Comparison of ENCODE assay signal across 13 mouse cellular contexts in the genomic region with DNA sequence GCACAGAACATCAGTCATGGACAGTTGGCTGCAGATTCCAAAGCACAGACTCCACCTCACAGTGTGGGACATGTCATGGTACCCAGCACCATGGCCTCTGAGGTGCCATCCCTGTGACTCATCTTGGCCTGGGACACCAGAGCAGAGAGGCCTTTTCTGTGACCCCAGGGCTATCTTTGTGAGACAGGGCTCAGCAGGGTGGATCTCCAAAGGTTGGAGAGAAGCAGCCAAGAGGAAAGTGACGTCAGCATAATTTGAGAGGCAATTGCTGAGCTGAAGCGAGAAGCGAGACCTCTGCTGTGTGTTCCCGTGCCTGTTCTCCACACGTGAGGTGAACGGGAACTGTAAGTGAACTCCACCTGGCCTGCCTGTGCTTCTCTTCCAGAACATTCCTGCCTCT.
DNase-seq lines count a peak whose midpoint lies in the region; ATAC-seq and TF ChIP-seq lines count a peak whose summit lies in the region.
"Had no signal": no experiment of that assay in that cellular context is flagged by ENCODE, and none has a peak within 500 bp of the region (broad histone marks: within the 10 kb centered on the region; RNA-seq: fewer than 3 reads in every experiment).

No protein-coding gene starts in this region.

- no peak for ATAC-seq in intestine, embryonic 14.5 days (replicated peaks; ENCODE audit: low FRiP score, low TSS enrichment, low read depth)
- no peak for ATAC-seq in intestine, embryonic 16.5 days
- ATAC-seq in limb, embryonic 15.5 days (ENCODE audit: insufficient number of reproducible peaks, low FRiP score, low TSS enrichment, low read depth): no peak
- ATAC-seq in intestine, embryonic 15.5 days: no peak
- ATAC-seq: hindbrain, embryonic 16.5 days had no signal

- WGBS in intestine, embryonic 14.5 days: 62% methylated on average over 6 of the region's 6 CpGs
- WGBS in intestine, embryonic 16.5 days: 57% methylated on average over 6 of the region's 6 CpGs
- 37% methylated on average over 6 of the region's 6 CpGs for WGBS in limb, embryonic 15.5 days
- WGBS in intestine, embryonic 15.5 days: 57% methylated on average over 6 of the region's 6 CpGs

- H3K4me3 ChIP-seq in intestine, embryonic 14.5 days (ENCODE audit: low read depth, low read length): no peak overlapping the region
- no peak overlapping the region for H3K4me3 ChIP-seq in intestine, embryonic 16.5 days (ENCODE audit: low read length)
- H3K4me3 ChIP-seq in testis, adult 2 months (ENCODE audit: control insufficient read depth, low read depth, low read length): peak overlapping the region; percentile 40
- no peak overlapping the region for H3K4me3 ChIP-seq in limb, embryonic 15.5 days
- H3K4me3 ChIP-seq in intestine, embryonic 15.5 days (replicated peaks): no peak overlapping the region

- H3K4me1 ChIP-seq in intestine, embryonic 14.5 days (replicated peaks; ENCODE audit: control insufficient read depth, insufficient read depth, low read length): peaks cover 22% of the 10 kb centered on the region
- peaks cover 16% of the 10 kb centered on the region for H3K4me1 ChIP-seq in intestine, embryonic 16.5 days (ENCODE audit: control insufficient read depth, insufficient read depth, low read length)
- H3K4me1 ChIP-seq in testis, adult 2 months (ENCODE audit: control insufficient read depth, insufficient read depth, low read length): peaks cover 5% of the 10 kb centered on the region; the same call in 1 of the 2 replicates
- H3K4me1 ChIP-seq in limb, embryonic 15.5 days: peaks cover 26% of the 10 kb centered on the region
- peaks cover 12% of the 10 kb centered on the region for H3K4me1 ChIP-seq in intestine, embryonic 15.5 days (replicated peaks)

- no peaks in the 10 kb centered on the region for H3K9me3 ChIP-seq in intestine, embryonic 14.5 days (ENCODE audit: control insufficient read depth, low read length)
- no peaks in the 10 kb centered on the region for H3K9me3 ChIP-seq in intestine, embryonic 16.5 days (ENCODE audit: control insufficient read depth, low read length)
- no peaks in the 10 kb centered on the region for H3K9me3 ChIP-seq in limb, embryonic 15.5 days
- H3K9me3 ChIP-seq in intestine, embryonic 15.5 days: no peaks in the 10 kb centered on the region

- no peaks in the 10 kb centered on the region for H3K36me3 ChIP-seq in intestine, embryonic 14.5 days (ENCODE audit: control insufficient read depth, insufficient read depth, low read length)
- H3K36me3 ChIP-seq in intestine, embryonic 16.5 days (ENCODE audit: control insufficient read depth, insufficient read depth, low read length): no peaks in the 10 kb centered on the region
- H3K36me3 ChIP-seq in testis, adult 2 months (ENCODE audit: control insufficient read depth, insufficient read depth, low read length): no peaks in the 10 kb centered on the region
- H3K36me3 ChIP-seq in limb, embryonic 15.5 days: no peaks in the 10 kb centered on the region
- H3K36me3 ChIP-seq in intestine, embryonic 15.5 days: no peaks in the 10 kb centered on the region

- no peak for DNase-seq in intestine, embryonic 14.5 days (ENCODE audit: low spot score)
- no peak for DNase-seq in testis, postnatal 10 days (ENCODE audit: low spot score)
- DNase-seq in heart, adult 9 months (ENCODE audit: low spot score in 2 of 2): no peak
- no peak for DNase-seq in layer of hippocampus, adult 8-10 months (ENCODE audit: low spot score in 2 of 2)
- DNase-seq: adrenal gland, adult 8-10 months; cerebellum, postnatal 36 days; lung, postnatal 4 days had no signal

- H3K27me3 ChIP-seq in intestine, embryonic 14.5 days (replicated peaks; ENCODE audit: control insufficient read depth, insufficient read depth, low read length): no peaks in the 10 kb centered on the region
- no peaks in the 10 kb centered on the region for H3K27me3 ChIP-seq in intestine, embryonic 16.5 days (replicated peaks; ENCODE audit: control insufficient read depth, insufficient read depth, low read length)
- H3K27me3 ChIP-seq in testis, adult 2 months (ENCODE audit: control insufficient read depth, insufficient read depth, low read length): no peaks in the 10 kb centered on the region
- 0 out of 2 replicates have a peak, but pooled peaks cover 2% of the 10 kb centered on the region for H3K27me3 ChIP-seq in limb, embryonic 15.5 days
- H3K27me3 ChIP-seq in intestine, embryonic 15.5 days (replicated peaks): no peaks in the 10 kb centered on the region

- H3K9ac ChIP-seq in intestine, embryonic 14.5 days (ENCODE audit: low read length): no peak overlapping the region
- H3K9ac ChIP-seq in intestine, embryonic 16.5 days (ENCODE audit: low read depth, low read length): no peak overlapping the region
- H3K9ac ChIP-seq in limb, embryonic 15.5 days: no peak overlapping the region
- no peak overlapping the region for H3K9ac ChIP-seq in intestine, embryonic 15.5 days
- H3K9ac ChIP-seq: liver, embryonic 14.5 days had no signal

- no peak for TF ChIP-seq CTCF in testis, adult 2 months (IDR thresholded peaks at IDR 0.05; ENCODE audit: control insufficient read depth, insufficient read depth, insufficient replicate concordance, low read depth, low read length)

- TF ChIP-seq POLR2A in testis, adult 2 months (IDR thresholded peaks at IDR 0.05; ENCODE audit: control insufficient read depth, low read depth, low read length): no peak

- no peak overlapping the region for H3K4me2 ChIP-seq in intestine, embryonic 14.5 days (ENCODE audit: low read length)
- no peak overlapping the region for H3K4me2 ChIP-seq in intestine, embryonic 16.5 days (ENCODE audit: low read depth, low read length)
- no peak overlapping the region for H3K4me2 ChIP-seq in limb, embryonic 15.5 days
- H3K4me2 ChIP-seq in intestine, embryonic 15.5 days (replicated peaks): no peak overlapping the region

- peak overlapping the region; percentile 8; the same call in 1 of the 2 replicates for H3K27ac ChIP-seq in intestine, embryonic 14.5 days (ENCODE audit: low read depth)
- no peak overlapping the region for H3K27ac ChIP-seq in intestine, embryonic 16.5 days (ENCODE audit: low read length)
- H3K27ac ChIP-seq in testis, adult 2 months (ENCODE audit: control insufficient read depth, insufficient read depth, low read depth, low read length): no peak overlapping the region
- H3K27ac ChIP-seq in limb, embryonic 15.5 days: peak overlapping the region; percentile 38; the same call in 1 of the 2 replicates
- H3K27ac ChIP-seq in intestine, embryonic 15.5 days: no peak overlapping the region
- H3K27ac ChIP-seq: liver, embryonic 14.5 days had no signal

Comparison
In these comparisons a context has a peak if more than half of its experiments do, and no peak if none do; other contexts are left out.
1. H3K27ac ChIP-seq: peak in intestine, embryonic 14.5 days (single experiment) and limb, embryonic 15.5 days (single experiment); none in intestine, embryonic 16.5 days (single experiment), testis, adult 2 months (single experiment) and intestine, embryonic 15.5 days (single experiment).